Mouse (Mus musculus): ENCODE measurements around the gene Auts2.

The Auts2 gene

DNA sequence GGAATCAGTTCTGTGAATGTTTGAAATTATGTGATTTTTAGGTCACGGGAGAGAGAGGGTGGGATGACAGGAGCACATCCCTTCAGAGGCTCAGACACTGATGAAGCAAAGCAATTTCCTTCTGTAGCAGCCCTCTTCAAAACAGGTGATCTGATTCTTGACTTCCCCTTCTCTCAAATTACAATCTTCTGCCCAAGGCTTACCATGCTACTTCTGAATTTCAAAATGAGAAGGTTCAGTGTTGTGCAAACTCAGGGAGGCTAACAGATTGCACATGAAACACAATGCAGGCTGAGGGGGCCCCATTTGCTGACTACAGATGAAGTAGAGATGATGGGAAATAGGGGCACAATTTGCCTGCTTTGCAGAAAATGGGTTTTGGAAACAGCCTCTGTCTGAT is 278.1 kb downstream of the Auts2 start:
- DNase-seq (ENCODE audit: low read depth, low spot score): no peak

DNA sequence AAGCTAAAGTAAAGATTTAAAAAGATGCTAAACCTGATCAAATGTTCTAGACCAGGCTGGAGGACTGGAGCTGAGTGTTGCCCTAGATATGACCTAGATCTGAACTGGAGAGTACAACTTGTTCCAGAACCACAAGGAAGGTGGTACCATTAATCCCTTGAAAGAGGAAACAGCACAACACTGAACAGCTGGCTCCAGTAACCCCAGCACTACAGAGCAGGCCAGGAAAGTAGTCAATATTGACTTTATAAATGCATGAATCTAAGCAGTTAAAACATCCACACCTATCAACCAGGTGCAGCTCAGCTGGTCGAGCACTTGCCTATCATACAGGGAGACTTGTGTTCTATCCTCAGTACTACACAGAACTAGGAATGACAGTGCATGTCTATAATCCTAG is 281.4 kb downstream of the Auts2 start:
- DNase-seq (ENCODE audit: low read depth, low spot score): no peak

DNA sequence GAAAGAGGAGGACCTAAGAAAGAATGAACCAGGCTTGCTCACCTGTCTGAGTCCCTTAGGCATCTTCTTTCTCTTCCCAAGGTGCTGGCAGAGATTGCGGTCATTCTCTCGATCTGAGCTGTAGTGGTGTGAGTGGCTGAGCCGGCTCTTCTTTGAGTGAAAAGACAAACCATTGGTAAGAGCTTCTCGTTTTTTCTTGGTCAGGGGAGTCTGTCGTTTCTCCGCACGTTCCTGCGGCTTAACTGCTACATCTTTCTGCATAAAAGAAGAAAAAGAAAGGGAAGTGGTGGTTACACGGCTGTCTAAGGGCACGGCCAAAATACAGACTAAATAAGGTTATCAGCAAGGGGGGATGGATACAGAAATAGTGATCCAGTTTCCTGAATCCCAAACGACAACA is 284.3 kb downstream of the Auts2 start:
- no peak for DNase-seq (ENCODE audit: low read depth, low spot score)

DNA sequence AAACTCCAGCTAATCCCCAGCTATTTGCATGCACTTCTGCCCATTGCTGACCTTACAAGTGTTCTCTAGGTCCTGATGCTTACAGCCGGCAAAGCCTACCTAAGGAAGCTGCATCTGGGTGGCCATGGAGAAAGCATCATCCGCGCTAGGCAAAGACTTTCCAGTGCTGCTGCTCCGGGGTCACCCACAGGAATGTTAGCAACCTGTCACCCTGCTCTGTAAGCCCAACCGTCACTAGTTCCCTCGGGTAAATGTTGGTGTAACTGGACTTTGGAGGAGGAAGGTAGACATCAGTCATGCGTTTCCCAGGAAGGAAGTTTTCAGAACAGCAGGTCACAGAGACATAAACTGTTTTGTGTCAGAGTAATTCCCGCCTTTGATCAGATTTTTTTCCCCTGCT is 287.6 kb downstream of the Auts2 start:
- DNase-seq (ENCODE audit: low read depth, low spot score): no peak

DNA sequence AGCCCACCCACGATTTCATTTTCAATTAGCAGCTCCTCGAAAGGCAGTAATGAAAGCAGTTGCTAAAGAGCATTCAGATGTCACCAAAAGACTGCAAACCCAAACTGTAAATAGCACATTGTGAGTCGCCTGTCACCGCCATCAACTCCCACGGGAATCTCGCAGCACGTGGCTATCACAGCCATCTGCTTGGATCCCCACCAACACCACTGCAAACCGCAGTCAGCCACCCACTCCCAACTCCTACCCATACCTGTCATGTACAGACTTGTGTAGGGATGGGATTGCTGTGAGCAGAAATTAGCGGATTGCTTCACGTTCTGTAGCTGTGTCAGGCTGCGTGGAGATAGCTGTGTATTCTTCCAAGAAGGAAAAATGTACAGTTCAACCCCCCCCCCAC is 293.6 kb downstream of the Auts2 start:
- DNase-seq (ENCODE audit: low read depth, low spot score): peak; percentile 88

DNA sequence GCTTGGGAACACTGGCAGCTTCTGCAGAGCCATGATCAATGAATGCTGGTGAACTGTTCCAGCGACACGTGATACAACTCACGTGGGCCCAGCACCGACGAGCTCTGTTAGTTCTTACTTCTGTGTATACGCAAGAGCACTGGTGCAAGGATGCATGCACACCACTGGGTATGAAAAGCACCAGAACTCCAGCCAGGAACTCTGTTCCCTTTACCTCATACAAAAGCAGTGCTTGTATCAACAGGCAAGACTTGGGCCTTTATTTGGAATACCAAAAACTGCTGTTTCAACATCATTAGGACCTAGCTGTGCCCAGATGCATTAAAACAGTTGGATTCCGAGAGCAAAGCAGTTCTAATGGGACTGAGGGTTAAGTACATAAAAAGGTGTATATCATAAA is 295.1 kb downstream of the Auts2 start:
- no peak for DNase-seq (ENCODE audit: low read depth, low spot score)

DNA sequence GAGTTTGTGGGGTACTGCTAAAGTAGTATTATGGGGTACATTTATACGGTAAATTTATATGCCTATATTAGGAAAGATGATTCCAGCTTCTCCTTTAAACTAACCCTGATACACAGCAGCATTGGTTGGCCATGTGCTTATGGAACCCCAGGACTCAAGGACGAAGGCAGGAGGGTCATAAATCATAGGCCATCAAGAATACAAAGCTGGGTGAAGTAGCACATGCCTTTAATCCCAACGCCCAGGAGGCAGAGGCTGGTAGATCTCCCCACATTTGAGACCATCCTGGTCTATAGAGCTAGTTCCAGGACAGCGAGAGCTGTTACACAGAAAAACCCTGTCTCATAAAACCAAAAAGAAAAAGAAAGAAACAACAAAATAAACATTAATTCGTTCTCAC is 307.7 kb downstream of the Auts2 start:
- DNase-seq (ENCODE audit: low read depth, low spot score): no peak

DNA sequence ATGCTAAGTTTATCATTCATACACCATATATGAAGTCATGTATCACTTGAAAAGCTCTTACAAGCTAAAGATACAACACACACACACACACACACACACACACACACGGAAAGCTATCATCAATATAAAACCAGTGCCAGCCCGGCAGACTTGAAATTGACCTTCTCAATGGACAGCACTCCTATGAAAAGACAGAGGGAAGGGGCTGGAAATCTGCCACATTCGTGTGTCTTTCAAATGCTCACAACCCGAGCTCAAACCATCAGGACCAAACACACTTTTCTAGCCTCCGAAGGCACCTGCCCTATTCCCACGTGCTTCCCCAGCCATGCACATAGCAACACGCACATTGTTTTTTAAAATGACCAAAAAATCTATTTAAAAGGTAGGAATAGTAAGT is 308.7 kb downstream of the Auts2 start:
- no peak for DNase-seq (ENCODE audit: low read depth, low spot score)

DNA sequence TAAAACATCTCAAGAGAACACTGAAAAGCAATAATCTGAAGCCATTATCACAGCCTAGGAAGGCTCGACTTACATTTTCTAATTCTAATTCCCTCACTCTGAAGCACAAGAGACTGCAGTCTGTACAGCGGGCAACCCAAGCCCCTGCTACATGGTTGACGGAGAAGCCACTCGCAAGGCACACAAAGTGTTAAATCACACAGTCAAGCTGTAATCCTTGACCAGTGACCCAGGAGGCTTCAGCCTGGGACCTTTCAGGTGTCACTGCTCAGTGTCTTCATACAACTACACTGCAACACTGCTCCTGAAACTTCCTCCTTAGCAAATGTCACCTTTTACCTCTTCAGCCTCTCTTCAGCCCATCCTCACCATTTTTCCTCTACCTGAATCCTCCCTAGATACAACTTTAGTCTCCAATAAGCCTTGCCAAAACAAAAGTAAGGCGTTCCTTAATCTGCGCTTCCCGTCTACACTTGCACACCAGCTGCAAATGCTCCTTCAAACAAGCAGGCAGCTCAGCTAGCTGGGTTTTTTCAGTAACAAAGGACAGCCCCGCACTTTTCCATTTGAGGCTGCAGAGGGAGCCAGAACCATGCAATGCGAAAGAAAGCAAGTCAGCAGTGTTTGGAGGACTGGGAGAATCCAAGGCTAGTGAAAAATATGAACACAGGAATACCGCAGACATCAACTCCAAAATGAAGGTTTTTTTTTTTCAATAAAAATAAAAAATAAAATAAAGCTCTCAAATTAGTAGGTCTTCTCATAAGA is 311.7 kb downstream of the Auts2 start:
- DNase-seq (ENCODE audit: low read depth, low spot score): peak; percentile 55

DNA sequence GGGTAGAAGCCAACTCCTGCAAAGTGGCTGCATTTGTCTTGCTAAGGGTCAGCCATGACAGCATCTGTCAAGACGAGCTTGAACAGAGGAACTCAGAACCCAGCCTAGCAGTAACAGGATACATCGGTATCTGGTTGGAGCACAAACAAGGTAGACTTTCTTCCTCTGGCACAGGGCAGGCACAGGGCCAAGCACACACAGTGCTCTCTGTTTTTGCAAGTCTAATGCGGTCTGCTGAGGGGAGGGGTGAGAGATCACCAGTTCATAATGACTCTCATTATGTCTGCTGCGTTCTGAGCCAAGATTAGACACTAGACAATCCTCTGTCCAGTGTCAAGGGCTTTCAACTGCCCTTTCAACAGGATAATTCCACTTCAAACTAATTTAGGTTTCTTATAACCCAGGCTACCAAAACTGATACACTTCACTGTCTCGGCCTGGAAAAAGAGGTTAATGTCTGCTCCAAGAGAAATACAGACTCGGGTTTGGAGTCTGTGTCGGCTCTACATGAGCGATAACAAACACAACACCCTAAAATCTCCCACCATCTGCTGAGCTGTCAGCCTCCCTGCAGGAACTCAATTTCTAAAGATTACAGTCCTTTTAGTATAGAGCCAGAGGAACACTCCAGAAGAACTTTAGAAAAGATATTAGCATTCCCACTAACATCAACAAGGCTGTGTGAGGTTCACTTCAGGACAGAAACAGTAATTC is 313.3 kb downstream of the Auts2 start:
- peak; percentile 72 for DNase-seq (ENCODE audit: low read depth, low spot score)

DNA sequence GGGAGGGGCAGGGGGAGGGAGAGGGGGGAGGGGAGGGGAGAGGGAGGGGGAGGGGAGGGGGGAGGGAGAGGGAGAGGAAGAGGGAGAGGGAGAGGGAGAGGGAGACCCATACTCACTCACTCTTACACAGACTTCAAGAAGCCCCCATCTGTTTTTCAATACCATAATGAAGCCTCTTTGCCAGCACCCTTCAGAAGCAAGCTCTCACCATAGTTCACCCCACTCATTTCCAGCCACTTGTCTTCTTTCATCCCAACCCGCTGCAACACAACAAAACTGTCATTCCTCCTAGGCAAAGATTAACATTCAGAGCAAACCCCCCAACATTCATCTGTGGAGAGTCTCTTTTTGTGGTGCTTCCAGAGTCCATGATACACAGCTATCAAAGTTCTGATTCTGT is 314.1 kb downstream of the Auts2 start:
- no peak for DNase-seq (ENCODE audit: low read depth, low spot score)

DNA sequence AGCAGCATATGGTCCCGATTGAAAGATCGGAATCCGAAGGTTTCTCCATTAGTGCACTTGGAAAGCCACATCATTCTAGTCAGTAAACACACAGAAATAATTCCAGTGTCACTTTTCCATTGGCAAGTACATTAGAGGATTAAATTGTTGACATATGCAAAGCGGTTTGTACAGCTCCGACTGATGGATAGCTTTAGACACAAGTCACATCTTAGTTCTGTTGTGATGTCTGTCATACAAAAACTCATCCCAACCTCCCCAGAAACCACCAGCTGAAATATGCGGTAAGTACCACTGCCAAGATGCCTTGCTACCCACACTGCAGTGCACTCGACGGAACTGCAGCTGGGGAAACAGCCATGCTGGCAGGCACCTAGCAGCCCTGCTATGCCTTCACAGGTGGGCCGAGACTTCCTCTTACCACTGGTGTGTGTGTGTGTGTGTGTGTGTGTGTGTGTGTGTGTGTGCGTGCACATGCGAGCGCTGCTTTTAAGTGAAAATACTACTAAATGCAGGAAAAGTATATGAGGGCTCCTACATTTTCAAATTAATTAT is 322.7 kb downstream of the Auts2 start:
- DNase-seq (ENCODE audit: low read depth, low spot score): no peak

DNA sequence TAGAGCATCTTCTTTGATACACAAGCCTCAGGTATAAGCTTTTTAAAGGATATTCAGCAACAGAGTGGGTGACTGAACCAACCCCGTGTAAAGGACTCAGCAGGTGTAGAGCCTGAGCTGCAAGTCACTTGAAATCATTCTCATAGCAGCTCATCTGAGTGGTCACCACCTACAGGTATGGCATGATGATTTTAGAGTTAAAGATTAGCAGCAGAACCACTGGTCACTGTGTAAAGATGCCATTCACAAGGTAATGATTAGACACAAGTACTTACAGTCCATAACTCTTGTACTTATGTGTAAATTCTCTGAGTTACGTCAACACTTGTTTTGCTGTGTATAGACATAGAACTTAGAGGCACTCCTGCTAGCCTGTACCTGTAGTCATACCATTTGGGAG is 327.0 kb downstream of the Auts2 start:
- no peak for DNase-seq (ENCODE audit: low read depth, low spot score)

DNA sequence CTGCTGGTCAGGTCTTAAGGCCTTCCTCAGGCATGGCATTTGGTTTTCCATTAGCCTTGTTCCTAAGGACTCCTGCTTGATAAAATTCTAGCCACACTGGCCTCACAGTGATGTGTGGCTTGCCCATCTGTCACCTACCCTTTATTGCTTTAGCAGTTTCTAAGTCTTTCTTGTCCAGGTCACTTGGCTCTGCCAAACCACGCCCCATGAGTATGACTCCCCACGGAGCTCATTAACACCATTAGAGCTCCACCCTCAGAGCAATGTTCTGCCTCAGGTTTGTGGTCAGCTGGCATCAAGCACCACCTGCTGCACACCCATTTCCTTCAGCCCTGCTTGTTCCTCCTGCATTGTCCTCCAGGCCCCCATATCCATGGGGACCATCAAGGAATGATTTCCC is 330.7 kb downstream of the Auts2 start:
- no peak for DNase-seq (ENCODE audit: low read depth, low spot score)

DNA sequence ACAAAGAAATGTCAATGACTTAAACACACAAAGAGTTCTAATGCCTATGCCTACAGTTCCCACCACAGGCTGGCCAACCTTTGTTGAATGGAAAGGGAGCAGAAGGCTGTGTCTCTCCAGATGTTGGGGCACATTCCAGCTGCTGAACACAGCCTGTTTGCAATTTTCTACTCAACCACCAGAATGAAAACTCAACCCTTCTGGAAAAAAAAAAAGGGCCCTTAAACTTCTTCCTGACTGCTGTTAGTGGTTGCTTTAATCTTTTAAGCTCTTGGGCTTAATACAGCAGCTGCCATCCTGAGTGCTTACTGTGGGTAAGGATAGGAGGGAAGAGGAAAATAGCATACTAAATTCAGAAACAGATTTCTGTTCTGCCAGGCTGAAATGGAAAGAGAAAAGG is 333.4 kb downstream of the Auts2 start:
- DNase-seq (ENCODE audit: low read depth, low spot score): peak; percentile 24

DNA sequence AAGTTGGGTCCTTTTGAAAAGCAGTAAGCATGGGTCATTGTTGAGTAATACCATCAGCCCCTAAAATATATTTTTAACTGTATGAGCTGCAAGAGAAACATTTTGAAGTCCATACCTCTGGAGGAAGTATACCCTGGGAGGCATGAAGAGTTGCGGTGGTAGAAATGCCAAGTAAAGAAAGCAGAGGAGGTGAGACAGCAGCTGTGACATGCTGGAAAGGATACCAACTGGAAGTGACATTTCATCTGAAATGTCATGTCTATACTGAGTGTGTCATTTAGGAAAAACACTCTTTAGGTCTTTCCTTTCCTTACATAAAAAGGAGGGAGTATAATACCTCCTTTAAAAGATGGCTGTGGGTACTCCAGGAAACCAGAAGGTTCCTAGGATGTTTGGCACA is 336.9 kb downstream of the Auts2 start:
- peak; percentile 27 for DNase-seq (ENCODE audit: low read depth, low spot score)

DNA sequence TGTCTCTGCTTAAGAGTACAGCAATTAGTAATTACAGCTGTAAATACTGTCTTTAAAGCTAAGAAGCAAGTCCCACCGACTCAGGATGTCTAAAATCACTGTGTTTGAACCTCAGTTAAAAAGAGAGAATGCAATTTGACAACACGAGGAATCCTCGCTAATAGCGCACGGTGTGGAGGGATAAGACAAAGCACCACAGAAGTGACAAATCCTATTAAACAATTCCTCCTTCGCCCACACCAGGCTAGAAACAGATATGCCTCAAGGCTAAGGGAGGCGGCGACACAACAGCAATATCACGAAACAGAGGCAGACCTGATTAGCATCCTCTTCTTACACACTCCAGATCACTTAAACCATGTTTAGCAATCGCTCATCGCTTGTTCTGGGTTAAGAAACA is 339.3 kb downstream of the Auts2 start:
- DNase-seq (ENCODE audit: low read depth, low spot score): no peak

DNA sequence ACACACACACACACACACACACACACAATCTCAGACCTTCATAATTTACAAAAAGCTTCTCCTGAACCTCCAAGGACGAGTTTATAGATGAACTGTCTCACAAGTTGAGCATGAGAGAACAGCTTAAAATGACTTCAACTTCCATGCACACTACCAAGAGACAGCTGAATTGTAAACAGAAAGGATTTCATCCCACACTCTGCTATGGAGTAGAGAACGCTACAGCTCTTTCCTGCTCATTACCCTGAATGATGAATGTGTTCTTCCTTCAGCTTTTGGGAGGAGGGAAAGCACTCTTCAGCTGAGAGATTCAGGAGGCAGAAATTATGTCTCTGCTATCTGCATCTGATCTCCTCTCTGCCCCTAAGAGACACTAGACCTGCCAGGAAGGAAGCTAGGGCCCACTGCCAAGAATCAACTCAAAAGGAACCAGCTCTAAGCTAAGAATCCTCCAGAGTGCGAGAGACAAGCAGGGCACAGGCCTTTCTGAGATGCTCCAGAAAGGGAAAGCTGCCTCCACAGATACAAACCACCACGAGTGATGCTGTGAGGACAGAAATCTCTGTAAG is 342.0 kb downstream of the Auts2 start:
- peak; percentile 24 for DNase-seq (ENCODE audit: low read depth, low spot score)

DNA sequence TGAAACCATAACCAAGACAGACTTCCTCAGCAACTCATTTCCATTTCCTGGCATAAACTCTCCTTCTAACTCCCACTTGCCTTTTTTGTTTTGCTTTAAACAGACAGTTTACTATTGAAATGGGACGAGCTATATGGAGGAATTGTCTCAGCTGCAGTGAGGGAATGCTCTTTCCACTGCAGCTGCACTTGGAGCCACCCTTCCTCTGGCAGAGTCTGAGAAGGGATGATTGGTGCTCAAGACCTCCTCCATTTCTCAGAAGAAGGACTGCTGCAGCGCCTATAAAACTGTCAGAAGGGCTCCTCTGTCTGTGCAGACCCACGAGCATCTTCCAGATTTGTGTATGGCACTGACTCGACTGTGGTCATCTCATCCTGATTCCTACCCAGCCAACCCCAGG is 342.5 kb downstream of the Auts2 start:
- peak; percentile 36 for DNase-seq (ENCODE audit: low read depth, low spot score)

DNA sequence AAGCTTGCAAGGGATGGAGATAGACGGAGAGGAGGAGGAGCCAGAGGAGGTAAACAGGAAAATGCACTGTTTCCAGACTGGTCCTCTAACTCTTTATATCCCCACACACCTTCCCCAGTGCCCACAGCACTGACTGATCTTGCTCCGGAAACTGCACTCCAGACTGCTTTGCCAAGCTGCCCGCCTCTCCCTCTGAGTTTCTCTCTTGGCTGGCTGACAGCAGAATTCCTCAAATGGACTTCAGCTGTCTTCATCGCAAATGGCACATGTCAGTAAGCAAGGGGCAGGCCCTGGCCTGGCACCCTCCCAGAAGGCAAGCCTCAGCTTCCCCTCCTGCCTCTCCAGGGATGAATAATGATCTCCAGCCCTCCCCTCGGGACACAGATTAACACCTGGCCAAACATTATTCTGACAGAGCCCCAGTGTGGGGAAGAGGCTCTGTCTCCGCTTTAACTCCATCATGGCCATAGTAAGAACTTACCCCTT is 348.1 kb downstream of the Auts2 start:
- DNase-seq (ENCODE audit: low read depth, low spot score): no peak

DNA sequence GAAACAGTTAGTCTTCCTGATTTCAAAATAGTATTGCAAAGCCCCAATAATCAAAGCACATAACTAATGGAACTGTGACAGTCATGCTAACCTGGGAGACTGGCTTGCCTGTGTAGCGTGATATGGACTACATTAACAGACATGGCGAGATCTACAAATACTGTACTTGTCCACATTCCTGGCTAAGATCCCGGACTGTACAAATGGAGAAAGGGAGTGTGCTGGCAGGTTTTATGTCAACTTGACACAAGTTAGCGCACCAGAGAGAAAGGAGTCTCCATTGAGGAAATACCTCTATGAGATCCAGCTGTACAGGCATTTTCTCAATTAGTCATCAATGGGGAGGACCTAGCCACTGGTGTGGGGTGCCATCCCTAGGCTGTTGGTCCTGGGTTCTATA is 353.0 kb downstream of the Auts2 start:
- DNase-seq (ENCODE audit: low read depth, low spot score): no peak

DNA sequence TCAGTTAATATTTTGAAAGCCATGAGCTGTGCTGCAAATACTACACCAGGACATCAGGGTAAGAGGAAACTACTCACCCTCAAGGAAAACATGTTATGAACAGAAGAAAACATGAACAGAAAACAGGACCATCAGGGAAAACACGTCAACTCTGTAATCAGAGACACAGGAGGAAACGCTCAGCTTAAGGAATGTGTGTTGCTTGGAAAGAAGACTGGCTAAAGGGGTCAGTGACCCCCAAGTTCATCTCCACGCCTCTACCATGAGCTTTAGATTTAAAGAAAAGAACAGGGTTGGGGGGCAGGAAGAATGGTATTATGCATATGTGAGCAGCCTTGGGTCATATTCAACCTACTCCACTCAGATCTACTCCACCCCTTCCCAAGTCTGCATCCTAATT is 356.5 kb downstream of the Auts2 start:
- no peak for DNase-seq (ENCODE audit: low read depth, low spot score)

DNA sequence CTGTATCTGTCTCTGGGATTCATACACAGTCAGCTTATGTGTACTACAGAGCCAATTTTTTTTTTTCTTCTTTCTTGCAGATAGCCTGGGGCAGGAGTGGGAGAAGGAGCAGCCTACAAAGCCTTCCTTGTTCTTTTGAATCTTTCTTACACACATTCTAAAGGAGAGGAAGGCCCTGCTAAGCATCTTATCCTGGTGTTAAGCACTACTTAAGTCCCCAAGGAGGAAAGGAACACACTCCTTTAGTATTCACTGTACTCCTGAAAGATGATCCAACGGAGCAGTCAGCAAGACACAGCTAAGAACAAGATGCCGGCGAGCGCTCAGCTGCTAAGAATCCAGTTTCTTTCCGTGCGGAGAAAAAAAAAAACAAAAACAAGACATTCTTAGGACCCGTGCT is 356.9 kb downstream of the Auts2 start:
- DNase-seq (ENCODE audit: low read depth, low spot score): no peak
